Mouse (Mus musculus) stomach, postnatal 0 days (tissue): ENCODE data around the gene Plbd2. TPM values are rescaled to one million over a fixed set of nuclear protein-coding genes. Genes with fewer than 3 reads are reported as not detected.
A peak's percentile ranks its signal among the peaks of the same experiment; 100 is the strongest.

Experiments
- ATAC-seq: fragments of 200-750 bp; cut with Nextera tagmentation; 2 replicates; pipeline ENCODE4 v1.8.0; 2017; ENCODE audit not compliant: low FRiP score, low TSS enrichment
- DNase-seq: peaks from one replicate; pipeline ENCODE4 v3.0.0-alpha.2; 2016; ENCODE audit warnings: low spot score
- H3K27ac ChIP-seq: fragments of 300-500 bp; sonication (generic); replicated peaks from 2 replicates; pipeline ENCODE4 v1.5.1; 2014; ENCODE audit warnings: mild to moderate bottlenecking, control low read depth
- H3K27me3 ChIP-seq: fragments of 300-500 bp; sonication (generic); 2 replicates; pipeline ENCODE4 v1.6.1; 2014; ENCODE audit warnings: low read length; ENCODE audit not compliant: control insufficient read depth, insufficient read depth
- H3K36me3 ChIP-seq: fragments of 300-500 bp; sonication (generic); 2 replicates; pipeline ENCODE4 v1.6.1; 2014; ENCODE audit warnings: low read length, mixed read lengths; ENCODE audit not compliant: control insufficient read depth, insufficient read depth
- H3K4me1 ChIP-seq: fragments of 300-500 bp; sonication (generic); replicated peaks from 2 replicates; pipeline ENCODE4 v1.6.1; 2014; ENCODE audit warnings: antibody characterized with exemption; ENCODE audit not compliant: control insufficient read depth, insufficient read depth
- H3K4me2 ChIP-seq: fragments of 300-500 bp; sonication (generic); replicated peaks from 2 replicates; pipeline ENCODE4 v1.6.1; 2014; ENCODE audit warnings: low read depth, mild to moderate bottlenecking, control low read depth, moderate library complexity
- H3K4me3 ChIP-seq: fragments of 300-500 bp; sonication (generic); 2 replicates; pipeline ENCODE4 v1.5.1; 2014; ENCODE audit warnings: low read depth, low read length, control low read depth
- H3K9ac ChIP-seq: fragments of 300-500 bp; sonication (generic); 2 replicates; pipeline ENCODE4 v1.6.1; 2014; ENCODE audit warnings: mild to moderate bottlenecking, low read length, control low read depth, mixed read lengths
- H3K9me3 ChIP-seq: fragments of 300-500 bp; sonication (generic); 2 replicates; pipeline ENCODE4 v1.6.1; 2016; ENCODE audit warnings: low read length; ENCODE audit not compliant: control insufficient read depth
- CTCF ChIP-seq: IDR thresholded peaks from 2 replicates; pipeline ENCODE4 v1.5.1; 2016; ENCODE audit warnings: antibody characterized with exemption, low read depth, mild to moderate bottlenecking, moderate library complexity
- EP300 ChIP-seq: optimal IDR thresholded peaks from 2 replicates; pipeline ENCODE3; 2016; ENCODE audit warnings: antibody characterized with exemption
- WGBS: fragments of 180-500 bp; shearing (Covaris S2); extraction: QIAGEN DNeasy Blood & Tissue Kit; methylation state at CpG from one replicate; pipeline ENCODE4 v1.1.7; 2014; 5-methylcytosine and 5-hydroxymethylcytosine counted together
- polyA plus RNA-seq: library from polyadenylated mRNA; unstranded; fragments of >200 nt; fragmentation: Nextera tagmentation; extraction: Ambion mirVana; gene quantifications from 2 replicates; pipeline ENCODE4 v1.2.1, GENCODE M21; 2015

Gene Plbd2
- polyA plus RNA-seq, 1 experiment from 2014 or later, result 42.6 TPM

GRCm38 (mm10) chr5:120534686-120535075 is 31.3 kb upstream of the Plbd2 start:
- WGBS, result 64% methylated on average over 1 of the region's 2 CpGs
- Histone ChIP-seq H3K27me3 (no peaks in the 10 kb centered on the region), H3K36me3 (peaks cover 7% of the 10 kb centered on the region), H3K4me2 (no peak overlapping the region), H3K27ac (peak overlapping the region; percentile 56; the same call in 1 of the 2 replicates), H3K4me1 (no peaks in the 10 kb centered on the region), H3K9me3 (no peaks in the 10 kb centered on the region), H3K9ac (no peak overlapping the region), H3K4me3 (no peak overlapping the region)
- no peak for TF ChIP-seq EP300
- no peak for TF ChIP-seq CTCF
- ATAC-seq (no peak), DNase-seq (no peak)

- Histone ChIP-seq H3K4me2 (no peak overlapping the region), H3K4me3 (no peak overlapping the region), H3K36me3 (peaks cover 5% of the 10 kb centered on the region), H3K27me3 (no peaks in the 10 kb centered on the region), H3K4me1 (no peaks in the 10 kb centered on the region), H3K9me3 (no peaks in the 10 kb centered on the region), H3K9ac (no peak overlapping the region), H3K27ac (peak overlapping the region; percentile 56; the same call in 1 of the 2 replicates)
- TF ChIP-seq CTCF (no peak), EP300 (no peak)
- 72% methylated on average over 15 of the region's 15 CpGs for WGBS
- DNase-seq, result no peak
- no peak for ATAC-seq
Measured at GRCm38 (mm10) chr5:120534071-120534685, 30.8 kb upstream of the Plbd2 start.

- TF ChIP-seq EP300 (no peak), CTCF (no peak)
- no peak overlapping the region for H3K27ac ChIP-seq
- no peak for DNase-seq
- H3K4me2 ChIP-seq, result no peak overlapping the region
- WGBS, result 69% methylated on average over 8 of the region's 8 CpGs
- no peaks in the 10 kb centered on the region for H3K4me1 ChIP-seq
- H3K27me3 ChIP-seq, result no peaks in the 10 kb centered on the region
- no peak overlapping the region for H3K9ac ChIP-seq
- ATAC-seq, result no peak
- no peak overlapping the region for H3K4me3 ChIP-seq
- H3K36me3 ChIP-seq, result no peaks in the 10 kb centered on the region
- H3K9me3 ChIP-seq, result no peaks in the 10 kb centered on the region
Measured at GRCm38 (mm10) chr5:120531631-120532030, 28.2 kb upstream of the Plbd2 start.

GRCm38 (mm10) chr5:120527296-120527964 is 24.0 kb upstream of the Plbd2 start:
- Histone ChIP-seq H3K27me3 (no peaks in the 10 kb centered on the region), H3K9ac (no peak overlapping the region), H3K4me1 (no peaks in the 10 kb centered on the region), H3K4me2 (no peak overlapping the region), H3K4me3 (no peak overlapping the region), H3K36me3 (0 out of 2 replicates have a peak, but pooled peaks cover 2% of the 10 kb centered on the region), H3K9me3 (no peaks in the 10 kb centered on the region), H3K27ac (no peak overlapping the region)
- DNase-seq, result no peak
- 91% methylated on average over 16 of the region's 20 CpGs for WGBS
- TF ChIP-seq CTCF, result no peak
- no peak for TF ChIP-seq EP300
- ATAC-seq, result no peak

GRCm38 (mm10) chr5:120526311-120526710 is 22.9 kb upstream of the Plbd2 start:
- no peak for TF ChIP-seq CTCF
- no peak for TF ChIP-seq EP300
- 62% methylated on average over 11 of the region's 11 CpGs for WGBS
- Histone ChIP-seq H3K36me3 (peaks cover 2% of the 10 kb centered on the region; the same call in 1 of the 2 replicates), H3K4me1 (no peaks in the 10 kb centered on the region), H3K27me3 (no peaks in the 10 kb centered on the region), H3K4me3 (no peak overlapping the region), H3K4me2 (no peak overlapping the region), H3K9me3 (no peaks in the 10 kb centered on the region), H3K9ac (no peak overlapping the region), H3K27ac (no peak overlapping the region)
- ATAC-seq, result no peak
- no peak for DNase-seq

- Histone ChIP-seq H3K4me1 (no peaks in the 10 kb centered on the region), H3K36me3 (peaks cover 2% of the 10 kb centered on the region; the same call in 1 of the 2 replicates), H3K4me2 (no peak overlapping the region), H3K27me3 (no peaks in the 10 kb centered on the region), H3K9ac (no peak overlapping the region), H3K9me3 (no peaks in the 10 kb centered on the region), H3K4me3 (no peak overlapping the region), H3K27ac (no peak overlapping the region)
- TF ChIP-seq EP300 (no peak), CTCF (peak; percentile 76)
- ATAC-seq, result no peak; the same call in 1 of the 2 replicates
- peak; percentile 41 for DNase-seq
- 52% methylated on average over 5 of the region's 5 CpGs for WGBS
Measured at GRCm38 (mm10) chr5:120525737-120526136, 22.3 kb upstream of the Plbd2 start.
